Mouse (Mus musculus) gastrocnemius, postnatal 4 days (tissue): ENCODE data around the gene Ap4e1. TPM values are rescaled to one million over a fixed set of nuclear protein-coding genes. Genes with fewer than 3 reads are reported as not detected.
A peak's percentile ranks its signal among the peaks of the same experiment; 100 is the strongest.

Source experiments
- DNase-seq, 2 experiments: peaks; one replicate each; pipeline ENCODE4 v3.0.0; 2021 to 2022; ENCODE audit warnings: low spot score in 2 of 2, mixed read lengths in 2 of 2
- long read RNA-seq, 2 experiments: library from polyadenylated mRNA; stranded (forward); transcript quantifications; one replicate each; pipeline ENCODE4 v2.0.0; 2021
- total RNA-seq, 2 experiments: library from RNA; stranded (reverse); gene quantifications; 2 replicates each; pipeline ENCODE4 v1.2.3; 2021

Ap4e1 gene
- total RNA-seq = 10 to 100 TPM; 11.5 to 14.3 TPM
- long read RNA-seq, experiment 1, full-length matches to known transcripts = 2 of 3 reads
- long read RNA-seq, experiment 1, partial matches to known transcripts = 0 of 3 reads
- long read RNA-seq, experiment 1, other reads (novel, unspliced or antisense) = 1 of 3 reads
- long read RNA-seq, experiment 2, full-length matches to known transcripts = 1 of 4 reads
- long read RNA-seq, experiment 2, partial matches to known transcripts = 2 of 4 reads
- long read RNA-seq, experiment 2, other reads (novel, unspliced or antisense) = 1 of 4 reads

DNA sequence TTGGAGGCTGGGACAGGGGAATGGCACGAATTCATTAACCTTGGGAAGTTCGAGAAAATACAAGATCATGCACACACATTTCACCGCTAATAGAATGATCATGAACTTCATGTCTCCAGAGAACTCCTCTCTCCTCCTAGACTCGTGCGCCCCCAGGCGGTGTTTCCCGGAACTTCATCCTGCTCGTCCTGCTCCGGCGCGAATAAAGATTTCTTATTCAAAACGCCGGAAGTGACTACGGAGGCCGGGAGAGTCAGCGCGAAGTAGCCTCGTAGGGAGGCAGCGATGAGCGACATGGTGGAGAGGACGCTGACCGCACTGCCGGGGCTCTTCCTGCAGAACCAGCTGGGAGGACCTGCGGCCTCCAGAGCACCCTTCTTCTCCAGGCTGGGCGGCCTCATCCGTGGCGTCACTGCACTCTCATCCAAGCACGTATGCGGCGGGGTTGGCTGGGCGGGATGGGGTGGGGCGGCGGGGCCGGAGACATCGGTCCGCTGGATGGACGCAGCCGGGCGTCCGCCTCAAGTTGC, at the start of gene Ap4e1:
TSS of gene Ap4e1 (plus strand) at position 249 of the 530 bp plus-strand sequence.
- DNase-seq = peak; percentile 94 to 95

DNA sequence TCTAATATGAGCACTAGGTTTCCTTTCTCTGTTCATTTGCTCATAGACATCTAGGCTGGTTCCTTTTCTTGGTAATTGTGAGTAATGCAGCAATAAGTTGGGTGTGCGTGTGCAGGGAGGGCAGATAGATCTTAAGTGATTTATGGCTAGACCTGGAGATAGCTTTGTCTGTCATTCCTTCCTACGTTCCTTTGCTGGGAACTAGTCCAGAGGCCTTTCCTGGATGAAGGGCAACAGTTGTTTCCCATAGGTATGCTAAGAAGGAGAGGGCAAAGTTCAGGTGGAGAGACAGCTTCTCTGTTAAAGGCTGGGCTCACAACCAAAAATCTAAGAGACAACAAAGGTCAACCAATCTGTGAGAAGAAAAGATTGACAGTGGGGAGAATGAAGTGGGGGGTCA, 46.8 kb upstream of the Ap4e1 start:
- DNase-seq = no peak

DNA sequence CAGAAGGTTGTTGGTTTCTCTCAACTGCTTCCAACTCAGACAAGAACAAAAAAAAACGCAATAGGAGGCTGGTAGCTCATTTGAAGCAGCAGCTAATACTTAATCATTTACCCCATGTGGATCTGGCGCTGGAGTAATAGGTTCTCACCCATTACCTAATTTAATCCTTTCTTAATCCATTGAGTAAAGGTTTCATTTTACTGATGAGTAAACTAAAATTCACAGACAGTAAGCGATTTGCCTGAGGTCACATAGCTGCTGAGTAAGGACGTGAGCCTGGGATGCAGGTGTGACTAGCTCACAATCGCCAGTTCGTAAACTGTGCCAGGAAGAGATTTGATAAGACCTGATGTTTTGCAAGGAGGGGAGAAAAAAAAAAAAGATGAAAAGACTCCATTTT, 31.1 kb upstream of the Ap4e1 start:
- no peak for DNase-seq

DNA sequence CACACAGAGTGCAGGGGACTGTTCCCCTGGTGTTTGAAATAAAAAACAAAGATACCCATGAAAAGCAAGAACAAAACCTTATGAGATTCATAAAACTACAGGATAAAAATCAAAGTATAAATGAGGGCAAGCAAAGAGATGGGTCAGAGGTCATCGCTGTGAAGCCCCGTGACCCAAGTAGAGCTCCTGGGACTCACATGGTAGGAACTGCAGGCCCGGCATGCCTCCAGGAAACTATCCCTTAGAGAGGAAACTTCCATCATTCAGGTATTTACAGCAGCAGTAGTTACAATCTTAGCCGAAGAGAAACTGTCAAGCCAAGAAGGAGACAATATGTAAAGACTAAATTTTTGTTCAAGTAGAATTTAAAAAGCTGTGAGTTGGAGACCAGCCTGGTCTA, 25.3 kb upstream of the Ap4e1 start:
- DNase-seq = no peak

DNA sequence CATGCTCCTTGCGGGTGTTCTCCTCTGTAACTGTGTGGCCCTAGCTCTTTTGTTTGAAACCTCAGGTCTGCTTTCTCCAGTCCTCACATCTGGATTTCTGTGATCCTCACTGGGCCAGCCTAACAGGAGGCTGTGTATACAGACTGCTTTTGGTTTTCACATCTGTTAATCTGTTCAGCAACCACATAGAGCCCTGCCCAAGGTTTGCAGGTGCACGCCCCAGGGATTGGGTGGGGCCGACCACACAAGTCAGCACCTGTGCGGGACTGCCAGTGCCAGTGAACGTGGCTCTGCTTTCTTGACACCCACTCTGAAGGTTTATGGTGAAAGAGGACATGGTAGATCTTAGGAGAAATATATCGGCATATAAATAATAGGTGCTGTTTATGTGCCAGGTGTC, 18.6 kb upstream of the Ap4e1 start:
- DNase-seq = no peak

DNA sequence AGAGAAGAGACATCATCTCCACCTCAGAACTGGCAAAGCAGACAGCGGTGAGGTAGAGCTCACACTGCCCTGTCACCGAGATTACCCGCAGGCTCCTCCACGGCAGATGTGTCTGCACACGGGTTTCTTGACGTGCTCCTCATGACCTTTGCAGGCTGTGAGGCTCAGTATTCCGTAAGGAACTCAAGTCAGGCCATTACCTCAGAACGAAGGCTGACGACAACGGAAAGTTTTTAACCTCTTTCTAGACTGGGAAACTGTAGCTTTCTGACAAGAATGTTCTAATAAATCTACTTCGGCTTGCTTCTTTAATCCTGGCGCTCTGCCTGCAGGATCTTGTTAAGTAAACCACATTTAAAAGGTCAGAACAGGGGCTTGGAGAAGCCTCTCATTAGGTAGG, 15.8 kb upstream of the Ap4e1 start:
- no peak for DNase-seq

DNA sequence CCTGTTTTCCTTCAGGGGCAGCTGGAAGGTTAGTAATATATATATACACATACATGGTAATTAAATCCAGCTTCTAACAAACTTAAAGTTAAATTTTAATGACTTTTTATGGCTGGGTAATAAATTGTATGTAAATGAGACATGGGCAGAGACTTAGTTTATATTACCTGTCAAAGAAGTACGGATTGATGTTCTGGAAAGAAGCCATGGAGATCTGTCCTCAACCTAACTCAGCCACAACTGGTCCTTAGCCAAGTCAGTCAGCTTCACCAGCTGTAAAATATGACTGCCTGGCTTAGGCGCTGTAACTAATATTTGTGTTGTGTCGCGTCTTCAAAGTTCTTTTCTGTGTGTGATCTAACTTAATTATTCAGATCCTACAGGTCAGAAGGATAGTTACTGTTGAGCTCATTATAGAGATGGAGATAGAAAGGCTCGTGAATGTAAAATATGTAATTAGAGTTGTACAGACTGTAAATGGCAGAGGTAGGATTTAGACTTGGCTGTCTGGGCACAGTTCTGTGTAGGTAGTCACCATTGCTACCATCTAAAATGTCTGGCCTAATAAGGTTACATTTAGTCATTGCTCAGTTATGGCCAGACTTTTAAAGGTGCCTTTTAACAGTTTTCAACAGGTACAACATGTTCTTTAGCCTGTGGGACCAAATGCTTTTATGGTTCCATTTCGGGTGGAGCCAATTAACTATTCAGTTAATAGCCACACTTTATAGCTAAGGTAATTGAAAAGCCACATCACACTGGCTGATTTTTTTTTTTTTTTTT, 13.9 kb upstream of the Ap4e1 start:
- no peak for DNase-seq

DNA sequence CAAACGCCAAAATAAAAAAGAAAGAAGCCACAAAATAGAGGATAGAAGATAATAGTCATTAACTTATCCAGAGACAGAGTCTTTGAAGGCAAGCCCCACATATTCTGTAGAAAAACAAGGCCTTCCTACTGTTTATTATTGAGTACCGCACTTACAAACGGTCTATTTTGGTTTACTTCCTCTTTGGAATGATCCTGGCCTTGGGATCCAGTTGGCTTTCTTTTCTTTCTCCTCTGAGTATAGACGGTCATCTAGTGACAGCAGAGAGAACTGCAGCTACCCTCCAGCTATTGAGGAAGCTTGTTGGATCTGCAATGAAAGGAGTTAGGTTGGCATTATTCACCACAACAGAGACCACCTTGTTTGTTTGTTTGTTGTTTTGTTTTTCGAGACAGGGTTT, 11.8 kb upstream of the Ap4e1 start:
- DNase-seq = peak in 1 of 2 experiments; percentile 57

DNA sequence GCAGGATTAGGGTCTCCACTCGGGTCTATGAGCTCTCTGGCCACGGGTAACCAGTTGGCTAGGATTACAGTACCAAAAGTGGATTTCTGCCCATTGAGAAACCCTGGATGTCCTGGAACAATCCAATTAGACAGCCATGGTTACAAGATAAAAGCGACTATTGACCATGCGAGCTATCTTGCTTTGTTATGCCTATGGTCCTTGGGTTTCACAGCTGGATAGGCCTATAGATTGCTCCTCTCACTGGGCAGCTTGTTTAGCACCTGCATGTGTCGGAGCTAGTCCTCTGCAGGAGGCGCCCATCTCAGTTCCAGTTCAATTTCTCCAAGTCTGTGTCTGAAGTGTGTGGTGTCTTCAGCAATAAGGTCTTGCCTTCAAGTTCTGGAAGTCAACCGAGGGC, 10.3 kb upstream of the Ap4e1 start:
- DNase-seq = no peak

DNA sequence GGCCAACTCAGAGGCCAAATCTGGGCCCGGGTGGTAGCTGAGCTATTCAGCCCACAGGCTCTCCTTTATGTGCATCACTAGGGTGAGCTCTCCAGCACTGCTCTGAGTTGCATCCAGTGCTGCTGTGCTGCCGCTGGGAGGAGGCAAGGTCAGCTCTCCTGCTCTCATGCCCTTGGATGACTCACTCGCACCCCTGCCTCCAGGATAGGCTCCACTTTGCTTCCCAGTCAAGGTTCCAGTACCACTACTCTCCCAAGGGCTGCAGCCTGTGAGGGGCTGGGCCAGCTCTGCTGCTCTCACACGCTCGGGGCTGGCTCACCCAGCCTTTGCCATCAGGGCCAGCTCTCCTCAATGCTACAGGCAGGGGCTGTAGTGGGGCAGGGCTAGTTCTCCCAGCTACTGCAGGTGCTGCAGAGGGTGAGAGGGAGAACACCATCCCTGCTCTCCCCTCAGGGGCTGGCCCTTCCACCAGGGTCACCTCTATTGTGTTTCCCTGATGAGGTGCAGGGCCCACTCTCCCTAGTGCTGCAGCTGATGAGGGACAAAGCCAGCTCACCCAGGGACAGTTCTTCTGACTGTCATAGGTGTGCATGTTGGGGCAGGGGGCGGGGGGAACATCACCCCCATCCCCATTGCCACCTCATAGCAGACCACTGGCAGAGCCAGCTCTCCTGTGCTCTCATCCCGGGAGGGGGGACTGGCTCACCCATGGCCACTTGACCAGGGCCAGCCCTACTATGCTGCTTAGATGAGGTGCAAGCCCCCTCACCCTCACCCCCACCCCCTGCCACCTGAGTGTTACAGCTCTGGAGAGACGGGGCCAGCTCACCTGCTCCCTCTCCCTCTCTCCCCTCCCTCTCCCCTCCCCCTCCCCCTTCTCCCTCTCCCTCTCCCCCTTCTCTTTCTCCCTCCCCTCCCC, 7.9 kb upstream of the Ap4e1 start:
- DNase-seq = no peak

DNA sequence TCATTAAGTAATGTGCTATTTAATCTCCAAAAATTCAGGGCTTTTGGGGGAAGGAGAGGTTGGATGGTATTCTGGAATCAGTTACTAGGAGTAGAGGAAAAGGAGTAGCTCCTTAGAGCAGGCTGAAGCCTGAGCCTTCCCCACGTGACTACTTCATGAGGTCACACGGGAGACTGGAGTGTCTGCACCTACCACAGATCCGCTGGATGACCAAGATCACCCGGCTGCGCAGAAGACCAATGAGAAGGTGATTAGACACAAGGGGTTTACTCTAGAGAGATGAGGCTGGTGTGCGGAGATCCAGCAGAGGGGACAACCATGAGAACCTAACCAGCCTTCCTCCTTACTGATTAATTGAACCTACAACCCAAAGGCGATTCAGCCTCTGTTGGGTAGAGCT, 4.5 kb upstream of the Ap4e1 start:
- DNase-seq = no peak

DNA sequence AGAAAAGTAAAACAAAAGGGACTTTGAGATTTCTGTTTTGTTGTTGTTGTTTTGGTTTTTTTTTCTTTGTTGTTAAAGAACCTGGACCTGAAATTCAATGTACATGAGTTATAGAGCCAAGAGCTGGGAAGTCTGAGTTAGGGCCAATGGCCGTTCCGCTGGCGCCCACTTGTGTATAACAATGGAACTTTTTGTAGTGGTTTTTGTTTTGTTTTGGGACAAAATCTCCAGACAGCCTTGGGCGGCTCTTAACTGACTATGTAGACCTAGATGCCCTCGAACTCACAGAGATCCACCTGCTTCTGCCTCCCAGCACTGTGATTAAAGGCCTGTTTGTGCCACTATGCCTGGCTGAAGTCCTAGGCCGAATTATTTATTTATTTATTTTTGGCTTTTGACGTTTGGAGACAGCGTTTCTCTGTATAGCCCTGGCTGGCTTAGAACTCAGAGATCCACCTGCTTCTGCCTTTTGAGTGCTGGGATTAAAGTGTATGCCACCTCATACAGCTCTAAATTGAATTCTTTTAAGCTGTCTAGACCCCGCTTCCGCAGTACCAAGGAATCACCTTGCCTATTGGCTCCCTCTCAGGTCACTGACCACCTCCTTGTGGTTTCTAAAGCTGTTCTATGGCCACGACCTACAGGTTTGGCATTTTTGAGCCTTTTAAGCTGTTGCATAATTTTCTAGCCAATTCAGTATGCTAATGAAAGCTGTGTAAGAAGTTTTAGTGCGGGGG, 1.7 kb upstream of the Ap4e1 start:
- DNase-seq = peak; percentile 50 to 64

DNA sequence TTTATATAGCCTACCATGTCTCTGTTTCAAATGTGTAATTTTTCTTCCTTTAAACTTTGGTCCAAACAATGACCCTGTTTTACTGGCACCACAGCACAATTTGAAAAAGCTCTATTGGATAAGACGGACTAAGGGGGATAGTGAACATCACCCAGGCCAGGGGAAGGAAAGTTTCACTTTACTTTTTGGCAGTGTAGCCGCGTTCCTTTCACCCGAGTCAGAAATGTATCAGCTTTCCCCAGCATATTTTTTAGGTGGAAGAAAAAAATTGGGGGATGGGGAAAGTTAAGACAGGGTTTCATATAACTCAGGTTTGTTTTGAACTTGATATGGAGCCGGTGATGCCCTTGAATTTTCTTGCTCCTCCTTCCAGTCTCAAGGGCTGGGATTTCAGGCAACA, 1.0 kb upstream of the Ap4e1 start:
- peak in 1 of 2 experiments; percentile 30 for DNase-seq

DNA sequence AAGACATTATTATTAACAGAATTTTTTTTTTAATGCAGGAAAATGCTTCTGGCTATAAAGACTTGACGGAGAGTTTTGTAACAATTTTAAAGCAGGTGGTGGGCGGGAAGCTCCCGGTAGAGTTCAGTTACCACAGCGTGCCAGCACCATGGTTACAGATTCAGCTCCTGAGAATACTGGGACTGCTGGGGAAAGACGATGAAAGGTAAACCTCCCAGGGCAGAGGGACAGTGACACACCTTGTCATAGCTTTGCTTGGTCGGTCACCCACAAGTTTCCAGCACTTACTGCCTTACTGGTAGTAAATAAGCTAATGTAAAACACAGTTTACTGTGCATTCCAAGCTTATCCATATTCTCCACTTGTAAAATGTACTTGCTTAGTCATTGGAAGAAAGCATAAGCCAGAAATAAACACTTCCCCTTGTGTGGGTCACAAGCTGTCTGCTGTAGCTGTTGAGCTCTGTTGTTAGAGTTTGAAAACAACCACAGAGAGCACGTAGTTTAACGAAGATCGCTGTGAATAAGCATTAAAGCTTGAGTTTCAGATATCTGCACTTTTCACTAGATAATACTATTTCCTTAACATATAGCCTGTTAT, 26.6 kb downstream of the Ap4e1 start:
- DNase-seq = no peak

DNA sequence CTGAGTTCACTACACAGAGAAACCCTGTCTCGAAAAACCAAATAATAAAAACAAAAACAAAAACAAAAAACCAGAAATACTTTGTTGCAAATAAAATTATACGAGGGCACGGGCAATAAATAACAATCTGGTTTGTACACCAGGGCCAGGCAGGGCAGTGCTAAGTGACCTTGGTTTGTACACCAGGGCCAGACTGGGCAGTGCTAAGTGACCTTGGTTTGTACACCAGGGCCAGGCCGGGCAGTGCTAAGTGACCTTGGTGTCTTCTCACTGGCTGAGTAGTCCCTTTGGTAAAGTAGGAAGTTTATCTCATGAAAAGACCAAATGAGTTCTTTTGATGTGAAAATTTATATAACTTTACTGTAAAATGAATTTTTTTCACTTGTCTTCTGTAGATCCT, 28.8 kb downstream of the Ap4e1 start:
- DNase-seq = no peak

DNA sequence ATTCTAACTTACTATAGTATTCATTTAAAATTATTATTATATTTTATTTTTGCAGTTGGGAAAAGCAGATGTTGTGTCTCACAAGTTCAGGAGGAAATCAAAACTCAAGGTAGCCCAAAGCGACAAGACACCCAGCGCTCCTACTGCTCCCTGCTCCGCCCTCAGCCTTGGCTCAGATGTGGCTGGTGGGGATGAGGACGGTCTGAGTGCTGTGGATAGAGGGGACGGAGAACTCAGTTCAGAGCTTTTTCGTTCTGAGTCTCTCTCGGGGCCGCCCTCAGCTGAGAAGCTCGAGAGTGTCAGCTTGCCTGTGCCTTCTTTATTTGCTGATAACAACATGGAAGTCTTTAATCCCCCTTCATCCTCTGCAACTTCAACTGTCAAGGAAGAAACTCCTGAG, 53.0 kb downstream of the Ap4e1 start:
- DNase-seq = no peak

DNA sequence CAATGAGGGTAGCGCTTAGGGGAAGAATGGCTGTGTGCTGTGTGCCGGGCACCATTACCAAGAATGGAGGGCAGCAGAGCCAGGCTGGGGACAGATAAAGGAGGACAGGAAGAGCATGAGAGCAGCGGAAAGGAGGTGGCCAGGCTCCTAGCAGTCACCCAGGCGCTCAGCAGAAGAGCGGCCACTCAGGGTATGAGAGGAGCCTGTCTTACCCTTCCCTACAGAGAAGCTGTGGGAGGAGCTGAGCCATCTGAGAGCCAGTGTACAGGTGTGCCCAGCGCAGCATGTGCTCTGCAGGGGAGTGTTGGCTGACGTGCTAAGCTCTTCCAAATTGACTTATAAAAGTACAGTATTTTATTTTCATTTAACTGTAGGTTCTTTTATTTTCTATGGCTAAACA, 60.3 kb downstream of the Ap4e1 start:
- no peak for DNase-seq

DNA sequence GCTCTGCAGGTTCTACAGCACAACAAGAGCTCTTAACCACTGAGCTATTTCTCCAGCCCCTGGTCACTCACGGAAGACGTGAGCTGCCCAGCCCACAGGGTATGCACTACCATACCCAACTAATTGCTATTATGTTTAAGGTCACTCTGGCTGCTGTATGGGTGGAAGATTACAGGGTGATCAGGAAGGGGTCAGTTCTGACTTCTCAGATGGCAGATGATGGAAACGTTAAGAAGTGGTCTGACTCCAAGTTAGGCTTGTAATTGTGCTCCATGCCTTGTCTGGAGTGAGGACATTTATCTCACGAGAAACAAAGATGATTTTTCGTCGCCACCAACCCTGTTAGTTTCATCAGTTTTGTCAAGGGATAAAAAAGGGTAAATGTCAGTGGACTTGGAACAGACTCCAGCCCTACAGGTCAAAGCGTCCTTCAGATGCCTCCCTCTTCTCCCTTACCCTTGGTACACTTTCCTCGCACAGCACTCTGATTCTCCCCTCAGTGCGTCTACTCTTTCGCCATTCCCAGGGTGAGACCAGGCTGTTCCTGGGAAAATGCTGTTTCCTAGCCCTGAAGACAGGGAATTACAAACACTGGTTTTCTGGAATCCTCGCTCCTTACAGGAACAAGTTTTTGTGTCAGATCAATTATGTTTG, 61.4 kb downstream of the Ap4e1 start:
- DNase-seq = no peak

DNA sequence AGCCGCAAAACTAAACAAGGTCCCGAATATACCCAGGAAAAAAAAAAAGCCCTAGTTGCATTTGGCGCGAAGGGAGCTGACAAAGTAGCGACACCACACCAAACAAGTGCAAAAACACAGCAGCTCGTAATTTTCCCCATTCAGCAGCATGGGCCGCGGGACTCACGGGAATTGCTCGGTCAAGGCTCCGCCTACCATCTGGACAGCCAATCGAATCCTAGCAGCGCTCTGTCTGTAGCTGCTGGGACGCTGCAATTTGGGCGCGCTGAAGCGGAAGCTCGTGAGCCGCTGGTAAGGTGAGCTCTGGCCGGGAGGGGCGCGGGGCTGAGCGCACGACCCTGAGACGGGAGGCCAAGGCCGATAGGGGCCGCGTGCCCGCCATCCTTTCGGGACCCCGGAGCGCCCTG, 61.9 kb downstream of the Ap4e1 start, which contains the start of gene Blvra:
TSS of gene Blvra (plus strand) at position 231 of the 407 bp plus-strand sequence.
- DNase-seq = peak; percentile 69 to 87

DNA sequence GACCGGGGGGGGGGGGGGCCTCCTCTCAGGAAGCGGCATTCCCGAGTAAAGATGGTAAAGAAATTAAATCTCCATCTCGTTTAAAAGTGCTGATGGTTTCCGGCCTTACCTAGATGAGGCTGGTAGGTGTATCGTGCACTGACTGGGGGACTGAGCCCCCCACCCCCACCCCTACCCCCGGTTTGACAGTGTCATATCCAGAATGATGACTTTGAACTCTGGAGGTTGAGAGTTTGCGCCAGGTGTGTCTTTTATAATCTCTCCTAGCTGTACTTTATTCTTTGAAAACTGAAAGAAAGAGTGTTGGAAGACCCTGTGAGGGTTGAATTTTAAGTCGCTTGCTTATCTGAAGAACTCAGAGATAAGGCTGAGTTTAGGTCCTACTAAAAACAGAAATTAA, 62.4 kb downstream of the Ap4e1 start:
- no peak for DNase-seq
